Mouse (Mus musculus): ENCODE results near the gene Ccnl2.

DNA sequence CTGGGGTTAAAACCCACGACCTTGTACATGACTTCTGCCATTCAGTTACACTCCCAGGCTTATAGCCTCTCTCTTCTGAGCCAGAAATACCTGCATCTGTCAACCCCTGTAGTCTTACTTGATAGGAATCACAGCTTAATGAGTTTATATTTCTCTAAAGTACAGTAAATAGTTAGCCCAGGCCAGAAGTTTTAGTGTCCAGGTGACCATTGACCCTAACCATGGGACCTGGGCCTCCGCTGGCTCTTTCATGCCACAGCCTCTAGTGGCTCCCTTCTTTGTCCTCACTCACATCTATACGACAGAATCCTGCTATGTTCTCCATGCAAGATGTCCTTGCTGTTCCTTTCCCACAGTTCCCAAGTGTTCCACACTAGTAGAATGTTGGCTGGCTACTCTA is 4.4 kb upstream of the Ccnl2 start:
- no peak for TF ChIP-seq CTCF (IDR thresholded peaks at IDR 0.05; ENCODE audit: borderline replicate concordance, insufficient read depth, low read length)
- TF ChIP-seq POLR2A (IDR thresholded peaks at IDR 0.05; ENCODE audit: low read depth, low read length): no peak

All from embryonic fibroblast, embryonic 13.5 days (primary cell).